Mouse (Mus musculus): ENCODE measurements around the gene Mapk11.
A peak's percentile ranks its signal among the peaks of the same experiment; 100 is the strongest.

Mapk11 gene

GRCm38 (mm10) chr15:89100823-89101222 lies 48.6 kb downstream of the Mapk11 start:
- no peak for DNase-seq

DNA sequence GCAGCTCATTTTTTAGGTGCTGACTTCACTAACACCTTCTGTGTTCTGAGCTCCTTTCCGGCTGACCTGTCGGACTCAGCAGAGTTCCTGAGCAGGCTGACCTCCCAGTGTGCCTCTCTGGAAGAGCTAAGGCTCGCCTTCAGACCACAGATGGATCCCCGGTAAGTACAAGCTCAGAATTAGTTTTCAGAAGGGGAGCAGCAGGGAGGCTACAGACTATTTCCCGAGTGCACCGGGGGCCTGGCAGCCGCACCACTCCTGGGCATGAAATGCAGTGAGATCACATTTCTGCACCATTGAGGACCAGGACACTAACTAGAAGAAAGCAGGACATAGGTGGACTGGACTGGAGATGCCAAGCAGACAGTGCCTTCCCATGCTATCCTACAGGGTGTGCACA lies 50.8 kb downstream of the Mapk11 start:
- DNase-seq, result peak; percentile 75 to 76

DNA sequence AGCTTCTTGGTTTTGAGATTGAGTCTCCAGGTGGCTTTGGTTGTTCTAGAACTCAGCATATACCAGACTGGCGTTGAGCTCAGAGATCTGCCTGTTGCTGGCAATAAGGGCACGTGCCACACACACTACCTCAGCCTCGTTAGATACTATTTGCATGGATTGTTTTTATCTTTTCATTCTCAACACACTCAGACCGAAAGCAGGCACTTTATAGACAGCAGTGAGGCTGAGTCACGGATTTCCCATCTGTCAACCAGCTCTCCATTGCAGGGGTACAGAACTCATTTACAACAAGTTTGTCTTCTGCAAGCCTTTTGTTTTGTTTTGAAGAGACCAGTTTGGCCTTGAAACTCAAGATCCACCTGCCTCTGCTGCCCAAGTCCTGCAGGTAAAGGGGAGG lies 52.0 kb downstream of the Mapk11 start:
- no peak for DNase-seq

Data from cerebellum, adult 18-20 months (tissue).